Mouse (Mus musculus) left cerebral cortex, postnatal 25 days (tissue): ENCODE measurements at regions not wholly inside any gene's neighbourhood (a gene's known extent, or its start where the extent isn't known, plus 50 kb on each side); places are given as distances from the start of the nearest gene placed in this dataset.
"Not testable (repeated sequence)": the region's sequence is repeated elsewhere in the genome, so short reads cannot be mapped to it uniquely, and the experiment has no call there.

Experiments
- DNase-seq, 2 experiments: peaks; one replicate each; pipeline ENCODE4 v3.0.0; 2022; ENCODE audit warnings: low spot score in 2 of 2, mixed read lengths in 1 of 2
- intact Hi-C: fragments of 180-260 bp; cut with DNase I; formaldehyde crosslinking; loops from one replicate; pipeline ENCODE4 v1.15.1; 2025

- no peak for DNase-seq
- intact Hi-C loops, result no loop called here
Measured at GRCm38 (mm10) chr13:52318276-52318675, 212.8 kb downstream of the Diras2 start.

GRCm38 (mm10) chr13:52323691-52324090, 207.4 kb downstream of the Diras2 start:
- no peak for DNase-seq
- intact Hi-C loops, result no loop called here

GRCm38 (mm10) chr13:52324378-52324777, 206.7 kb downstream of the Diras2 start:
- intact Hi-C loops, DNase-seq: not testable (repeated sequence)

GRCm38 (mm10) chr13:52325647-52326046, 205.4 kb downstream of the Diras2 start:
- intact Hi-C loops, DNase-seq: not testable (repeated sequence)

GRCm38 (mm10) chr13:52327734-52328133, 203.3 kb downstream of the Diras2 start:
- intact Hi-C loops, result loop anchor here (1.0 kb wide), 1 partner anchor 44 kb away; no protein-coding TSS in a partner anchor
- DNase-seq, result no peak

- DNase-seq, result peak; percentile 49 to 83
- intact Hi-C loops, result loop anchor here (1.0 kb wide), 1 partner anchor 45 kb away; no protein-coding TSS in a partner anchor
Measured at GRCm38 (mm10) chr13:52328766-52329165, 202.3 kb downstream of the Diras2 start.

DNA sequence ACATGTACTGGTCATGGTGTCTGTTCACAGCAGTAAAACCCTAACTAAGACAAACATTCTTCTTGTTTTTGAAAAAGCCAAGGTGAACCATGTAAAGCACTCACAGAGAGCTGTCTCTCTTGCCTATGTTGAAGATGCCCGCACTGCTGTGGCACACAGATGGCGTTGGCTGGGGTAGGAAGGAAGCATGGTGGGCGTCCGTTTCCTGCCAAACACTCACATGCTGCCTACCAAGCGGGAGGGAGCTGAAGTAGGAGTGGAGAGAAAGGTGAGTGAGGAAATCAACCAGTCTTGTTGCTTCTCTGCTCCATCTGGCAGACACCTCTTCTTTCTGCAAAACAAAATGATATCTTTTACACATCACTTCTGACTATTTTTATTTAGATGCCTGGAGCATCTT, 200.0 kb downstream of the Diras2 start:
- intact Hi-C loops, result no loop called here
- DNase-seq, result peak; percentile 55 to 81

DNA sequence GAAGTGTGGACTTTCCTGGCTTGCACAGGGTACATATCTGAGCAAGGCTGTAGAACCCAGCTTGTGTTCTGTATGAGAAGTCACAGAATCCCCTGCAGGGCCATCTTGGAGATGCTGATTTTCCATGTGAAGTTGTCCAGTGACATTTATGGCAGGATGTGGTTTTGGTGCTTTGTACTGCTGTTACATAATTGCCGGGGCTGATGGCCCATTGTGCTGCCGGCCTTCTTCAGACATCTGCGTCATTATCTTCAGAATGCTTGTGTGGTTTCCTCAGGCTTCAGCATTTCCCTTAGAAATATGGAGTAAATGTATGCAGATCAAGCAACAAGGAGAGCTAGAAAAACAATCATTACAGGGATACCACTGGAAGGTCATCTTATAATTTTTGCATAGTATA, 196.1 kb downstream of the Diras2 start:
- intact Hi-C loops, result no loop called here
- DNase-seq, result no peak

GRCm38 (mm10) chr13:52337936-52338335, 193.1 kb downstream of the Diras2 start:
- DNase-seq, result no peak
- intact Hi-C loops, result no loop called here

DNA sequence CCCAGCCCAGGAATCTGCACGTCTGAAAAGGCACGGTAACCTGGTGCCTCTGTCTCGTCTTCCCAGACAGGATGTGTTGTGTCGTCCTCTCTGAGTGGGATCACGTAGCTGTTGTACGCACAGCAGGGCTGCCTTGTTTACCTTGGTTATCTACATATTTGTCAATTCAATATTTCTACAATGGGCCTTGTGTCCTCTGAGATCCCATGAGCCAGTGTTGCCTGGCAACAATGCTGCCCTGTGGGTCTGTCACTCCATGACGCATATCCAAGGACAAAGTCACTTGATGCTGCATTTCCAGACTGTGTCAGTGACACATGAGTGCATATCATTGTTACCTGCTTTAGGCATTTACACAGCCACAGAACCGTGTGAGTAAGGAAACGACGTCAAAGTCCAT, 191.9 kb downstream of the Diras2 start:
- DNase-seq, result no peak
- intact Hi-C loops, result no loop called here

- no peak for DNase-seq
- intact Hi-C loops, result no loop called here
Measured at GRCm38 (mm10) chr13:52341981-52342380, 189.1 kb downstream of the Diras2 start.

- intact Hi-C loops, result no loop called here
- DNase-seq, result no peak
Measured at GRCm38 (mm10) chr13:52344383-52344782, 186.7 kb downstream of the Diras2 start.

DNA sequence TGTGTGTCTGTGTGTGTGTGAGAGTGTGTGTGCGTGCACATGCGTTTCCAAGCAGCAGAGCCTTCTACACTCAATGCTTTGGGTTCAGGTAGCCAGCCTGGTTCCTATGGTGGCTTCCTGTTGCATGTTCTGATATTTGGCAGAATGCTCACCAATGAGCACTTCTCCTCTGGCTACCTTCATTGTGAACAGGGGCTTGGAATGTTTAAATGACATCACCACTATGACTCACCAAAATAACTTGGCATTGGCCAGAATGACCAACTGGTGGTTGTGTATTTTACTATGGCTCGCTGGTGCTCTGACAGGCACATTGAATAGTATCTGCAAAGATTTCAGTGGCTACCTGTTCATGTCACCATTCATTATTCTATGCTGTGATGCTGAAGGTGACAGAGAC, 186.2 kb downstream of the Diras2 start:
- DNase-seq, result no peak
- intact Hi-C loops, result loop anchor here (5.0 kb wide), 2 partner anchors 63 to 187 kb away; partner anchors contain the start of gene Diras2

GRCm38 (mm10) chr13:52345375-52346026, 185.6 kb downstream of the Diras2 start:
- intact Hi-C loops, result loop anchor here (2.0 to 5.0 kb wide), 3 partner anchors 63 to 187 kb away; partner anchors contain the start of gene Diras2
- DNase-seq, result peak in 1 of 2 experiments; percentile 69

DNA sequence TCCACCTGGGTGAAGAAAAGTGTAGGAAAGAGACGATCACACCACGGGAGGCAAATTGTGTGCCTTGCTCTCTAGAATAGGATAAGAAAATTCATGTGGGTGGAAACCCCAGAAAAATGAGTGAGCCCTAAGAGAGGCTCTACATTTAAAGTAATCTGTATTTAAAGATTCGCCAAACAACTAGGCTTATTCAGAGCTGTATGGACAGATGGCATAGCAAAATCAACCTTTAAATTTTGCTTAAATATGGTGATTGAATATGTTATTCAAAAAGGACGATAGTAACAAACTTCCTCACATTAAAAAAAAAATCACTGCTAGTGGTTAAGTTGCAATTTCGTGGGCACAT, 185.1 kb downstream of the Diras2 start:
- DNase-seq, result peak in 1 of 2 experiments; percentile 77
- intact Hi-C loops, result loop anchor here (2.0 to 5.0 kb wide), 3 partner anchors 64 to 186 kb away; partner anchors contain the start of gene Diras2

- no peak for DNase-seq
- intact Hi-C loops, result loop anchor here (2.0 to 5.0 kb wide), 3 partner anchors 65 to 185 kb away; partner anchors contain the start of gene Diras2
Measured at GRCm38 (mm10) chr13:52347631-52348030, 183.4 kb downstream of the Diras2 start.

- intact Hi-C loops, result loop anchor here (5.0 kb wide), 2 partner anchors 67 to 183 kb away; partner anchors contain the start of gene Diras2
Measured at GRCm38 (mm10) chr13:52349606-52350005, 181.5 kb downstream of the Diras2 start.

GRCm38 (mm10) chr13:52352576-52352975, 178.5 kb downstream of the Diras2 start:
- no peak for DNase-seq
- intact Hi-C loops, result no loop called here

More at GRCm38 (mm10) chr13:52349606-52350005, 181.5 kb downstream of the Diras2 start:
- no peak for DNase-seq

GRCm38 (mm10) chr13:52353437-52353836, 177.6 kb downstream of the Diras2 start:
- intact Hi-C loops, result no loop called here
- no peak for DNase-seq

- no peak for DNase-seq
- intact Hi-C loops, result no loop called here
Measured at GRCm38 (mm10) chr13:52353966-52354365, 177.1 kb downstream of the Diras2 start.

GRCm38 (mm10) chr13:52355921-52356320, 175.2 kb downstream of the Diras2 start:
- intact Hi-C loops, DNase-seq: not testable (repeated sequence)
